Mouse (Mus musculus): ENCODE results near the gene Pcnx2.

DNA sequence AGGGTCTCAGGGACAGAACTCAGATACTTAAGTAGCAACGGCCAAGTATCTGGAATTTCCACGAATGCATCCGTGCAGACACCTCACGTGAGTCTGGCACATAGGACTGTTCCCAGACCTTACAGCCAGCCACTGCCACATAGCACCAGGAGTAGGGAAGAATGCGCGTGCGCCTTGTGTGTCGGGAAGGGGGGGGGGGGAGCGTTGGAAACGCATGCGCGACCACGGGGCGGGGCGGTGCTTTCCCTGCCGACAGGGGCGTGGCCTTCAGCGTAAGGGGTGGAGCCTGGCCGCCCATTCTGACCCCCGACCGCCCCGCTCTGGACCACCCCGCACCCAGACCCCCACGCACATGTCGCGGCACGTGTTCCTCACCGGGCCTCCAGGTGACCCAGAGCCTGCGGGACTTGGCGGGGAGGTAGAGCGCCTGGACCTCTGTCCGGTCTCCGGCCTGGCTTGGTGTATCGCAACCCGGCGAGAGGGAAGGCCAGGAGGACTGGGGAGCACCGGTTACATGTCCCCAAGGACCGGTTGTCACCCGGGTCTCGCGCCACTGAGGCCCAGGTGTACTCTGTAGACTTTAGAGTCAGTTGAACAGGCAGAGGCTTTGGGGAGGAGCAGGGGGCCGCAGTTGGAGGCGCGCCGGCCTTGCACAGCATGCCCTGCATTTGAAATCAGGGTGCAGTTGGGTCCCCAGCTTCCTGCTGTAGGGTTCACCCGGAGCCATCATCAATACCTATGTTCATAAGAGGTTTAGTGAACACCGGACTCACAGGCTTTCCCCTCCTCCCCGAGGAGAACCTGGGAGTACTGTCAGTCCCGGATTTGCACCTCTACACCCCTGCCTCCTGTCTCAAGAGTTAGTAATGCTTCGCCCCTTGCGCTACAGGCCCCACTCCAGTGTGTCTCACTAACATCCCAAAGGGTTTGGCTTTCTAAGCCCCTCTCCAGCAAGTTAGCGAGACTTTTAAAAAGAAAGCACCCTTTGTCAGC lies 163.9 kb downstream of the Pcnx2 start:
- TF ChIP-seq POLR2A (IDR thresholded peaks at IDR 0.05; ENCODE audit: low read depth, low read length): no peak
- TF ChIP-seq CTCF (IDR thresholded peaks at IDR 0.05; ENCODE audit: extremely low read depth, insufficient read length, insufficient replicate concordance, low read depth, low read length): no peak
